Mouse (Mus musculus) bone marrow macrophage, adult 2 months (primary cell): Measurements from ENCODE around the gene Tmie. TPM values are rescaled to one million over a fixed set of nuclear protein-coding genes. Genes with fewer than 3 reads are reported as not detected.

Experiments used
- H3K27ac ChIP-seq: 2 replicates; pipeline ENCODE4 v1.5.1; 2012; ENCODE audit warnings: low read depth, low read length; ENCODE audit not compliant: insufficient read depth
- H3K4me1 ChIP-seq: 2 replicates; pipeline ENCODE4 v1.6.1; 2012; ENCODE audit warnings: low read length; ENCODE audit not compliant: control insufficient read depth, insufficient read depth
- H3K4me3 ChIP-seq: 2 replicates; pipeline ENCODE4 v1.5.1; 2012; ENCODE audit warnings: mild to moderate bottlenecking, low read length, moderate library complexity; ENCODE audit not compliant: insufficient read depth
- CTCF ChIP-seq: IDR thresholded peaks from 2 replicates; pipeline ENCODE4 v1.5.1; 2012; ENCODE audit warnings: low read depth, mild to moderate bottlenecking, low read length, moderate library complexity
- POLR2A ChIP-seq: IDR thresholded peaks from 2 replicates; pipeline ENCODE4 v1.6.1; 2012; ENCODE audit warnings: mild to moderate bottlenecking, low read depth, low read length, borderline replicate concordance
- polyA plus RNA-seq: library from polyadenylated mRNA; stranded (reverse); fragments of >200 nt; gene quantifications from 2 replicates; pipeline ENCODE4 v1.2.4, GENCODE M21; 2012; ENCODE audit not compliant: missing spikeins, insufficient read depth, insufficient read length

Tmie gene
- polyA plus RNA-seq, 1 experiment: not detected

GRCm38 (mm10) chr9:110891077-110891828 lies 11.3 kb upstream of the Tmie start:
- Histone ChIP-seq H3K27ac (no peak overlapping the region), H3K4me3 (no peak overlapping the region), H3K4me1 (peaks cover 30% of the 10 kb centered on the region)
- TF ChIP-seq POLR2A (no peak), CTCF (no peak)

- Histone ChIP-seq H3K27ac (no peak overlapping the region), H3K4me1 (peaks cover 31% of the 10 kb centered on the region), H3K4me3 (no peak overlapping the region)
- TF ChIP-seq POLR2A (no peak), CTCF (peak; percentile 40; the same call in 1 of the 2 replicates)
Observed at GRCm38 (mm10) chr9:110890026-110890783, 10.3 kb upstream of the Tmie start.

GRCm38 (mm10) chr9:110888935-110889334 lies 9.0 kb upstream of the Tmie start:
- H3K4me1 ChIP-seq: peaks cover 31% of the 10 kb centered on the region
- no peak for TF ChIP-seq CTCF
- no peak for TF ChIP-seq POLR2A
- H3K27ac ChIP-seq: no peak overlapping the region
- H3K4me3 ChIP-seq: no peak overlapping the region

- peak overlapping the region; percentile 95 for H3K27ac ChIP-seq
Observed at GRCm38 (mm10) chr9:110887388-110888303, 7.7 kb upstream of the Tmie start.

DNA sequence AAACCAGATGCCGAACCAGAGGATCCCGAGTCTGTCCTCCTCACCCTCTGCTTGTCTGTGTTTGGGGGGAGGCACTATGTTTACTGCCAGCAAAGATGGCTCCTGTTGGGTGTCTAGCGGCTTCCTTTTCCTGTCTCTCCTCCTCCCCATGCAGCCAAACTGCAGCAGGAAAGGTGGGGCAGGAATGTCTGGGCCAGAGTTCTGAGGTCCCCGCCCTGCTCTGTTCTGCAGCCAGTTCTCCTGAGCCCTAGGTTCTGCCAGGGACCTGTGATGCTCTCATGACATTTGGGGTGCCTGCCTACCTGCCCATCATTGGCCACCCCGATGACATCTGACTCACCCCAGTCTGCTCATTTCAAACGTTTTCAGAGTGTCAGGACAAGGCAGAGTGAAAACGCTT lies 2.0 kb upstream of the Tmie start:
- Histone ChIP-seq H3K27ac (no peak overlapping the region), H3K4me1 (peaks cover 36% of the 10 kb centered on the region), H3K4me3 (no peak overlapping the region)
- TF ChIP-seq CTCF (no peak), POLR2A (no peak)

More at GRCm38 (mm10) chr9:110887388-110888303, 7.7 kb upstream of the Tmie start:
- Histone ChIP-seq H3K4me1 (peaks cover 30% of the 10 kb centered on the region), H3K4me3 (peak overlapping the region; percentile 51)
- TF ChIP-seq CTCF (no peak), POLR2A (no peak)

- no peak overlapping the region for H3K27ac ChIP-seq
- peaks cover 29% of the 10 kb centered on the region for H3K4me1 ChIP-seq
- TF ChIP-seq CTCF (no peak), POLR2A (no peak)
- peak overlapping the region; percentile 85 for H3K4me3 ChIP-seq
Observed at GRCm38 (mm10) chr9:110880772-110881171, 859 bp upstream of the Tmie start.

DNA sequence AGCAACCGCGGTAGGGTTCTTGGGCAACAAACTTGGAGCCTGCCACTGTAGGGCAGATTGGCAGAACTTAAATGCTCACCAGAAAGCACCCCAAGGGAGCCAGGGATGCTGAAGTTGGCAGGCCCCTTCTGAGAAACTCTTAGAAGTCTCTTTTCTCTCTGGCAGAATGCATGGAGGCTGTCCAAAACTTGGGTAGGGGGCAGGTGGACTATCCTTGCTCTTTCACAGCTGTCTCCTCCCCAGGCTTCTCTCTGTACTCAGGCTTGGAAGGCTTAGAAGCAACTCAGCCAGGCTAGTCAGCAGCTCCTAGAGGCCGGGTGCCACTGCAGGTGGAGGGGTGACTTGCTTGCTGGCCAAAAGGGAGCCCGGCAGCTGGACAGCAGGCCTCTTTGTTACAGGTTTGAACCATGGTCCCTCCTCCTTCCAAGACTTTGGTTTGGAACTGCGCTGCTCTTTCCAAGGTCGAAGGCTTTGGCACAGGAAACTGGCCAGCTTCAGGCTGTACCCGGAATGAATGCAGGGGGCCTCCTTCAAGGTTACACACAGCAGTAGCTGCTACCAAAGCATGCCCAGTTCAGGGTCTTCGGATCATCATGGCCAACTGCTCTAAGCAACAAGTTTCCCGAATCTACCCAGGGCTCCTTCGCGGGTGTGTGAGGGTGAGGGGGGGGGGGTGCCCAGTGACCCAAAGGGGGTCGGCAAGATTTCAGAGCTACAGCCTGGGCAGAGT lies 557 bp downstream of the Tmie start, which contains the start of gene Als2cl:
Als2cl (plus strand) TSS at position 680 of the 730 bp plus-strand sequence.
- no peak within 1 kb of the TSS for H3K27ac ChIP-seq

DNA sequence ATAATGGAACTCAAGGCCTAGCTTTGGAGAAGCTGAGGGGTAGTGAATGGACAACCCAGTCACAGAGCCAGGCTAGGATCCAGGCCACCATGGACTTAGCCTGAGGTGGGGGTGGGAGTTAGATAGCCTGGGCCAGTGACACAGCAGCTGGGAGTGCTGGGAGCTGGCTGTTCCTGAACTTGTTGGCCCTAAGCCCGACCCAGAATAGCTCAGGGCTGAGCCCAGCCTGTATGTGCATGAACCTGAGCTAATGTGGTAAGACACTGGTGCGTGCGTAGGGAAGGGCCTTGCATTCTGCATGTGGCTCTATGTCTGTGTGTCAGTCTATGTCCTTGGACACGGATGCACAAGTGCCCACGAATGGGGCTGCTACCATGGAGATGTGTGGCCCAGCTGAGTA lies 2.0 kb downstream of the Tmie start:
- TF ChIP-seq CTCF: no peak
- TF ChIP-seq POLR2A: no peak
- Histone ChIP-seq H3K4me3 (no peak overlapping the region), H3K27ac (no peak overlapping the region), H3K4me1 (peaks cover 29% of the 10 kb centered on the region)

More for the DNA sequence above, 557 bp downstream of the Tmie start, which contains the start of gene Als2cl:
- Histone ChIP-seq H3K4me1 (peaks cover 29% of the 10 kb centered on the region), H3K4me3 (peak within 1 kb of the TSS; percentile 85)
- TF ChIP-seq POLR2A (no peak), CTCF (no peak)

DNA sequence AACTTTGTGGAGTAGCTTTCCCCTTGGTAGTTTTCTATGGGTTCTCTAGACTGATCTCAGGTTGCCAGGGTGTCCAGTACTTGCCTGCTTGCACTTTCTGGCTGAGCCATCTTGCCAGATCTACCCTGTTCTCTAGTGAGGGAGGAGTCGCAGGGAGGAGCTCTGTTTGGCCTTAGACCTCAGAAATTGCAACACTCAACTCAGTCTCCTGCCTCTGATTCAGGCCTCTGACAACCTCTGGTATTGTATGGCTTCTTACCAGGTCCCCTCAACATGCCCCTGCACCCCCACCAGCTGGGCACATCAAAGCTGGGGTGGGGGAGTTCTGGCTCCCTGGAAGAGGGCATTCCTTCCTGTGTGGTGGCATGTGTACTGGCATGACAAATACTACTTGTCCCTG lies 2.6 kb downstream of the Tmie start:
- Histone ChIP-seq H3K4me1 (peaks cover 29% of the 10 kb centered on the region), H3K4me3 (no peak overlapping the region), H3K27ac (0 out of 2 replicates have a peak overlapping the region, but pooled peaks have one; percentile 4)
- TF ChIP-seq POLR2A (no peak), CTCF (no peak)
